Mouse (Mus musculus) hindbrain, embryonic 12.5 days (tissue): ENCODE measurements at regions not wholly inside any gene's neighbourhood (a gene's known extent, or its start where the extent isn't known, plus 50 kb on each side); places are given as distances from the start of the nearest gene placed in this dataset.

Experiments
- ATAC-seq: fragments of 200-750 bp; cut with Nextera tagmentation; 2 replicates; pipeline ENCODE4 v1.8.0; 2017; ENCODE audit warnings: moderate TSS enrichment; ENCODE audit not compliant: low FRiP score
- H3K27ac ChIP-seq: fragments of 300-500 bp; sonication (generic); 2 replicates; pipeline ENCODE4 v1.5.1; 2016; ENCODE audit warnings: mild to moderate bottlenecking
- H3K27me3 ChIP-seq: fragments of 300-500 bp; sonication (generic); 2 replicates; pipeline ENCODE4 v1.6.1; 2016; ENCODE audit warnings: mild to moderate bottlenecking
- H3K36me3 ChIP-seq: fragments of 300-500 bp; sonication (generic); 2 replicates; pipeline ENCODE4 v1.6.1; 2016; ENCODE audit warnings: mild to moderate bottlenecking
- H3K4me1 ChIP-seq: fragments of 300-500 bp; sonication (generic); 2 replicates; pipeline ENCODE4 v1.6.1; 2016
- H3K4me2 ChIP-seq: fragments of 300-500 bp; sonication (generic); replicated peaks from 2 replicates; pipeline ENCODE4 v1.6.1; 2016; ENCODE audit warnings: mild to moderate bottlenecking
- H3K4me3 ChIP-seq: fragments of 300-500 bp; sonication (generic); 2 replicates; pipeline ENCODE4 v1.5.1; 2016; ENCODE audit warnings: mild to moderate bottlenecking
- H3K9ac ChIP-seq: fragments of 300-500 bp; sonication (generic); 2 replicates; pipeline ENCODE4 v1.6.1; 2016; ENCODE audit warnings: mild to moderate bottlenecking, moderate library complexity
- H3K9me3 ChIP-seq: fragments of 300-500 bp; sonication (generic); replicated peaks from 2 replicates; pipeline ENCODE4 v1.6.1; 2016; ENCODE audit warnings: mild to moderate bottlenecking
- WGBS: fragments of 180-500 bp; shearing (Covaris S2); methylation state at CpG from one replicate; pipeline ENCODE4 v1.1.7; 2016; 5-methylcytosine and 5-hydroxymethylcytosine counted together

DNA sequence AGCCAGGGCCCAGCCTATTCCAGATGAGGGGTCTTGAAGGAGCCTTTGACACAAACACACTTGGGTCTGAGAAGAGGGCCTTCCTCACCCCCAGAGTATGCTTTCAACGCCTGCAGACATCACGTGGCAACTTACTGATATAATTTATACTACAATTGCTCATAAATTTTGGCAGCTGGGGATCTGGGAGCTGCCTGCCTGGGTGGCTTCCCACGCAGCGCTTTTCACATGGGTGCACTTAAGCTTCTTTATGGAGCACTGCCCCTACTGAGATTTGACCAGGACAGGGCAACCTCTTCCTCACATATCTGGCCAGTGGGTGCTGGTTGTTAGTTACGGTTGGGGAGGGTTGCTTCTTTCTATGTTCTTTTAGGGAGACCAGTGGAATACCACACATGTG is 61.6 kb downstream of the Spesp1 start:
- Histone ChIP-seq H3K4me3 (no peak overlapping the region), H3K27ac (no peak overlapping the region), H3K9me3 (no peaks in the 10 kb centered on the region), H3K27me3 (no peaks in the 10 kb centered on the region), H3K4me1 (peaks cover 5% of the 10 kb centered on the region), H3K4me2 (no peak overlapping the region), H3K36me3 (no peaks in the 10 kb centered on the region), H3K9ac (no peak overlapping the region)
- no peak for ATAC-seq
- 74% methylated on average over 5 of the region's 5 CpGs for WGBS

DNA sequence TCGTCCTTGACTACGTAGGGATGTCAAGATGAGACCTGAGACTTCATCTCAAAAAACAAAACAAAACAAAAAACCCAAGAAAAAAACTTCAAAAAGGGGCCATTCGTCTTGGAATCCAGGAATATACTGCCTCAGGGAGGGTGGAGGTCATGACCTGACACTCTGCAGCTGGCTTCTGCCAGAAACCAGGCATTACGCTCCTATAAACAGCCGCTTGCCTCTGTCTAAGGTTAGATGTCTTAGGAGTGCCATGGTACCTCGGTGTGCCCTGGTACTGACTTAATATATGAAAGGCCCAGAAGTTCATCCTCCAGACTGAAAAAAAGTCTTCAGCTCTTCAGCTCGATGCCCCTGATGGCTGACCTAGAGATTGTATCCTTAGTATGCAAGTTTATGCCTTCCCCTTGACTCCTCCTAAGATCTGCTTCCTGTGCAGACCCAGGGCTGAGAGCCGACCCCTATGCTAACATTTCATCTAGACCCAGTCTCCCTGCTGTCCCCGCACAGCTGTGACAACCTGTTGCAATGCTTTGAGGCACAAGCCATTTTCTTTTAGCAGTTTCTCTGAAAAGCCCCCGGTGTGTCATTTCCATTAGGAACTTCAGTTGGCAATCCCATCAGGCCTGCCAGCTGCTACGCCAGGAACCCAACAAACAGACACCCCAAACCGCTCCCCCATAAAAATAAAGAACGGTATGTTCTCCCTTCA is 66.7 kb downstream of the Spesp1 start:
- no peaks in the 10 kb centered on the region for H3K9me3 ChIP-seq
- no peak overlapping the region for H3K27ac ChIP-seq
- no peak overlapping the region for H3K4me2 ChIP-seq
- H3K4me1 ChIP-seq: peaks cover 12% of the 10 kb centered on the region; the same call in 1 of the 2 replicates
- H3K27me3 ChIP-seq: no peaks in the 10 kb centered on the region
- WGBS: 61% methylated on average over 13 of the region's 13 CpGs
- H3K4me3 ChIP-seq: no peak overlapping the region
- no peak overlapping the region for H3K9ac ChIP-seq
- ATAC-seq: no peak
- no peaks in the 10 kb centered on the region for H3K36me3 ChIP-seq

DNA sequence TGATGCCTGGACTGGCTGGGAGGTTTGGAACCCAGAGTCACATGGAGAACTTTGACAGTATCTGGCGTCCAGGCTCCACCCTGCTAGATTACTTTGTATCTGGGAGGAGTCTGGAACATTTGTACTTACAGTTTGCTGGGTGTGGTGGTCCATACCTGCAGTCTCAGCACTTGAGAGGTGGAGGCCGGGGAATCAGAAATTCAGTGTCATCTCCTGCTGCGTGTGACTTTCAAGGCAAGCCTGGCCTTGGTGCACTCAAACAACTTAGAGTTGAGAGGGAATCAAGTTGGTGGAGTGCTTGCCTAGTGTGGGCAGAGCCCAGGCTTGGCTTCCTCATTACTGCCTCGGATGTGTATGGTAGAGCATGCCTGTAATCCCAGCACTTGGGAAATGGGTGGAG is 67.5 kb downstream of the Spesp1 start:
- Histone ChIP-seq H3K27ac (no peak overlapping the region), H3K4me3 (no peak overlapping the region), H3K4me1 (peaks cover 12% of the 10 kb centered on the region; the same call in 1 of the 2 replicates), H3K36me3 (no peaks in the 10 kb centered on the region), H3K4me2 (no peak overlapping the region), H3K9me3 (no peaks in the 10 kb centered on the region), H3K9ac (no peak overlapping the region), H3K27me3 (no peaks in the 10 kb centered on the region)
- 92% methylated on average over 4 of the region's 4 CpGs for WGBS
- ATAC-seq: no peak

DNA sequence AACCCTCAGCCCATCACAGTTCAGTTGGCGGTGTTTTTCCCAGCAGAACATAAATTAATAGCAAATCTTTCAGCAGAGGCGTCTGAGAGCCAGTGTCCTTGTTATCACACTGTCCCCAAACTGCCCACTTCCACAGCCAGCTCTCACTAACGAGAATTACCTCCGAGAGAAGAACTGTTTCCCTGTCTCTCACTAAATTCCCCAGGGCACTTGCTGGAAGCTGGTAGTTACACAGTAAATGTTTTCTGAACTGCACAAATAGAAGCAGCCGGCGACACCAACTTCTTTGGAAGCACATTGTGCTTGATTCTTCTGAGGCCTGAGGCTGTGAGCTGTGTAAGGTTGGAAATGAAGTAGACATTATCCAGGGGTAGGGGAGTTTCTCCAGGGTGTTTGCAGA is 69.4 kb downstream of the Spesp1 start:
- no peak for ATAC-seq
- Histone ChIP-seq H3K4me3 (no peak overlapping the region), H3K36me3 (no peaks in the 10 kb centered on the region), H3K4me2 (no peak overlapping the region), H3K9ac (no peak overlapping the region), H3K9me3 (no peaks in the 10 kb centered on the region), H3K27me3 (no peaks in the 10 kb centered on the region), H3K4me1 (peaks cover 12% of the 10 kb centered on the region; the same call in 1 of the 2 replicates), H3K27ac (no peak overlapping the region)
- WGBS: 60% methylated on average over 6 of the region's 6 CpGs

DNA sequence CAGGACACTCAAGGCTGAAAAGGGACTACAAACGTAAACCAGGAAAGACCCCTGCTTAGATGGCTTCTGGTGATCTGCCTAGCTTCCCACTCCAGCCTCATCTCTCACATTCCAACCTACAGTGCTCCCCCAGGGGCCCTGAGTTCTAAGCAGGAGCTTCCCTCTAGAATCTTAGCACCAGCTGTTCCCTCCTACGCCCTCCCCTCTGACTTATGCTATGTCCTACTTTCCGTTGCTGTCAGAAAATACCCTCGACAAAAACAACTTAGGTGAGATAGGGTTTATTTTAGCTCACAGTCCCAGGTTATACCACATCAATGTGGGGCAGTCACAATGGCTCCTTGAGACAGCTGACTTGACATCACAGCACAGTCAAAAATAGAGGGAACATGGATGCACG is 71.2 kb downstream of the Spesp1 start:
- 82% methylated on average over 5 of the region's 5 CpGs for WGBS
- H3K4me2 ChIP-seq: no peak overlapping the region
- H3K9ac ChIP-seq: no peak overlapping the region
- H3K36me3 ChIP-seq: no peaks in the 10 kb centered on the region
- peaks cover 12% of the 10 kb centered on the region; the same call in 1 of the 2 replicates for H3K4me1 ChIP-seq
- ATAC-seq: no peak
- no peaks in the 10 kb centered on the region for H3K9me3 ChIP-seq
- no peak overlapping the region for H3K4me3 ChIP-seq
- no peak overlapping the region for H3K27ac ChIP-seq
- no peaks in the 10 kb centered on the region for H3K27me3 ChIP-seq

DNA sequence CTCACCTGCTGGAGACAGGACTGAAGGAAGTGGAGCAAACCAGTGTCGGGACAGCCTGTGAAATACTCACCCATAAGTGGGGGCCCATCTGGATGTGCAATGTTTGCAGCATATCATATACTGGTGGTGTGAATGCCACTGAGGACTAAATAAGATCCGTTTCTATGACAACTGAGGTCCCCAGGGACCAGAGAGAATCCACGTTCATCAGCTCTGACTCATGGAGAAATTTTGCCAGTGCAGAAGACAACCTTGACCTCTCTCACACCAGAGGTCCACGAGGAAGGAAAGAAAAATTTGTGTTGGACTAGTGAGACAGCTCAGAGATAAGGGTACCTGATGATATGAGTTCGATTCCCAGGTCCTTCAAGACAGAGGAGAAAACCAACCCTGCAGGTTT is 73.6 kb downstream of the Spesp1 start:
- peaks cover 12% of the 10 kb centered on the region; the same call in 1 of the 2 replicates for H3K4me1 ChIP-seq
- no peak overlapping the region for H3K4me3 ChIP-seq
- 69% methylated on average over 5 of the region's 5 CpGs for WGBS
- no peaks in the 10 kb centered on the region for H3K36me3 ChIP-seq
- no peaks in the 10 kb centered on the region for H3K9me3 ChIP-seq
- no peak overlapping the region for H3K27ac ChIP-seq
- H3K4me2 ChIP-seq: no peak overlapping the region
- ATAC-seq: no peak
- H3K9ac ChIP-seq: no peak overlapping the region
- H3K27me3 ChIP-seq: no peaks in the 10 kb centered on the region

DNA sequence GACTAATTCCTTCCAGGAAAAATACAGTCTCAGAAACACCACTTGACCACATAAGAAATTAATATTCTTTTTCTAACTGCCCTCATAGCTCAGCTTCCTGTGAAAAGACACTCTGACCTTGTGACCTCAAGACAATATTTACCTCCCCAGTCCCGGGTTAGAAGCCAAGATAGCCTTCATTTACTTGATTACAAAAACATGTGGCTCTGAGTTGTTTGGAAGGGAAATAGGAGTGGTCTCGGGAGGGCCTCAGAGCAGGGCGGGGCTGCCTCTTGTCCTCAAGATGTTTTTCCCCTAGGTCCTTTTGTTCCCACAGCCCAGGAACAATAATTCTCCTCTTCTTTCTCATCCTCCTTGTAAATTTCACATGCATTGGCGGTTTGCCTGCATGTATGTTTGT is 76.7 kb downstream of the Spesp1 start:
- Histone ChIP-seq H3K27ac (no peak overlapping the region), H3K9ac (no peak overlapping the region), H3K9me3 (no peaks in the 10 kb centered on the region), H3K36me3 (no peaks in the 10 kb centered on the region), H3K4me3 (no peak overlapping the region), H3K27me3 (no peaks in the 10 kb centered on the region), H3K4me1 (no peaks in the 10 kb centered on the region), H3K4me2 (no peak overlapping the region)
- WGBS: 59% methylated on average over 4 of the region's 4 CpGs
- no peak for ATAC-seq

DNA sequence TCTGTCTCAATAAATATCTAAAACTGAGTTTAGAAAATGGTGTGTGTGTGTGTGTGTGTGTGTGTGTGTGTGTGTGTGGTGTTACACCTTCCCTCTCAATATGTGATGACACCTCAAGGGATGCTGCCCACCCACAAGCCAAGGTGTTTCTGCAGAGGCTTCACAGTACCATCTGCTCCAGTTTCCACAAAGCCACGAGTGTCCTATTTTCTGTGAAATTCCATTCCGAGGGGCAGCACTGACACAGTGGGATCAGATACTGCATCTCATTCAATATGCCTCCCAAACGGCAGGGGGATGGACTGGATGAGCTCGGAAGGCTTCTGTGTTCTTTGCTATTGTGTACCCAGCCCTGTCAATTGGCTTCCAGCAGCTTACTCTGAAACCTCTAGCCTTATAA is 78.5 kb downstream of the Spesp1 start:
- Histone ChIP-seq H3K4me1 (no peaks in the 10 kb centered on the region), H3K36me3 (no peaks in the 10 kb centered on the region), H3K9me3 (no peaks in the 10 kb centered on the region), H3K4me3 (no peak overlapping the region), H3K9ac (no peak overlapping the region), H3K27ac (no peak overlapping the region), H3K27me3 (no peaks in the 10 kb centered on the region), H3K4me2 (no peak overlapping the region)
- no peak for ATAC-seq
- WGBS: 34% methylated on average over 4 of the region's 4 CpGs

DNA sequence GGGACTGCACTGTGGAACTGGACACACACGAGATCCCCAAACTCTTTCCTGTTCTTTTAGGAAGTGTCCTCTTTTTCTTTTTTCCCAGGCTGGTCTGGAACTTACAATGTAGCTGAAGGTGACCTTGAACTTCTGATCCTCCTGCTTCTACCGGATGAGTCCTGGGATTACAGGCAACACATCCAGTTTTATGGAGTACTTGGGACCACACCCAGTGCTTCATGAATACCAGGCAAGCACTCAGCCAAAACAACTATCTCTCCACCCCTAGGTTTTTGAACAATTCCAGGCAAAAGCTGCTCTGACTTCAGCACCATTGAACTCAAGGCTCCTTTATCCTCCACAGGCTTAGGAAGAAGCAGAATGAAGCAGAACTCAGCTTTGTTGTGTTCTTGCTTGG is 79.7 kb downstream of the Spesp1 start:
- no peak for ATAC-seq
- WGBS: 89% methylated on average over 2 of the region's 2 CpGs
- Histone ChIP-seq H3K4me3 (no peak overlapping the region), H3K36me3 (no peaks in the 10 kb centered on the region), H3K4me2 (no peak overlapping the region), H3K27ac (no peak overlapping the region), H3K27me3 (no peaks in the 10 kb centered on the region), H3K9ac (no peak overlapping the region), H3K4me1 (no peaks in the 10 kb centered on the region), H3K9me3 (no peaks in the 10 kb centered on the region)

DNA sequence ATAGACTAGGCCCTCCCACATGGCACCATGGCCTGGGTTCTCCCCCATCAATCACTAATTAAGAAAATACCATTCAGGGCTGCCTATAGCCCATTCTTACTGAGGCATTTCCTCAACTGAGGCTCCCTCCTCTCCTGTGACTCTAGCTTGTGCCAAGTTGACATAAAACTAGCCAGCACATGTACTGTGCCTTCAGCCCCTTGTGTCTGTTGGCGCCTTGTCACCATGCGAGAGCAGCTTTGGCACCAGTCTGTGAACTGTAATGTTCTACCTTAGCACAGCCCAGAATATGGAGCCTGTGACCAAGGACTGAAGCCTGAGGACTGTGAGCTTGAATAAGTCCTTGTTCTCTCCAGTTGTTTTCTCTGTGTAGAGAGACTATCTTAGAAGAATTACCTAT is 75.0 kb upstream of the Glce start:
- Histone ChIP-seq H3K27me3 (no peaks in the 10 kb centered on the region), H3K9me3 (no peaks in the 10 kb centered on the region), H3K4me2 (no peak overlapping the region), H3K27ac (no peak overlapping the region), H3K9ac (no peak overlapping the region), H3K4me3 (no peak overlapping the region), H3K4me1 (peaks cover 8% of the 10 kb centered on the region), H3K36me3 (no peaks in the 10 kb centered on the region)
- WGBS: 96% methylated on average over 2 of the region's 2 CpGs
- no peak for ATAC-seq

DNA sequence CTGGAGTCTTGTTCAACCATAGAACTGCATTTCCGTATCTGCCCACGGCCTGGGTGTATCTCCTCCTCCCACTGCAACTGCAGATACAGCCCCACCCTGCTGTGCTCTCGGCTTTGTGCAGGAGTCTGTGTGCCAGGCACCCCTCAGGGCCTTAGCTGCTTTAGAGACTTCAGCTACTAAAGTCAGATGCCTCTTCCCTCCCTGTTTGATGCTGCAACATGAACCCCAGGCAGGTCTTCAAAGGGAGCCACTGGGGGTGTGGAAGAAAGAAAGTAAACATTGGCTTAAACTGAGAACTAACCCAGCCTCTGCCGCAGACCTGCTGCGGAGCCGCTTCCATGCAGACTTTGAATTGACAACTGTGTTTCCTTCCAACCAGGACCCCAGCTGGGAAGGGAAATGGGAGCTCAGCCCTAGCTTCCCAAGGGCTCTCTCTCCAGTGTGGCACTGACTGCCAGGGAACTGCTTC is 70.0 kb upstream of the Glce start:
- no peak for ATAC-seq
- H3K4me1 ChIP-seq: peaks cover 29% of the 10 kb centered on the region
- no peak overlapping the region for H3K9ac ChIP-seq
- H3K36me3 ChIP-seq: no peaks in the 10 kb centered on the region
- H3K27ac ChIP-seq: no peak overlapping the region
- no peak overlapping the region for H3K4me2 ChIP-seq
- 7% methylated on average over 6 of the region's 6 CpGs for WGBS
- no peak overlapping the region for H3K4me3 ChIP-seq
- no peaks in the 10 kb centered on the region for H3K9me3 ChIP-seq
- H3K27me3 ChIP-seq: no peaks in the 10 kb centered on the region

DNA sequence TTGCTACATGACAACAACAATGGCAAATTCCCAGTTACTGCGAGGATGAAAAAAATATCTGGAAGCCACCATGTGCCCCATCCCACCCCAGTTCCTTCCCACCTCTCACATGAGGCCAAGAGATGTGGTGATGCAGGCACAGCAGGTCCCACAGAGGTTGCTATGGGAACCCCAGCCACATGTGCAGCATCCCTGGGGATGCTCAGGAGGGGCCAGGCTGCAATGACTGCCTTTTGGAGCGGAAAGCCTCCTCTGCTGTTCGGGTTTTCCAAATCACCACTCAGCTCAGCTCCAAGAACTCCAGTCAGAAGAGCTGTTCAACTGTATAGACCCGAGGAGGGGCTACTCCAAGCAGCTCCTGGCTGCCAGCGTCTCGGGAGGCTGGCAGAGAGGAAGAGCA is 68.0 kb upstream of the Glce start:
- H3K9ac ChIP-seq: no peak overlapping the region
- 29% methylated on average over 6 of the region's 6 CpGs for WGBS
- H3K4me1 ChIP-seq: peaks cover 34% of the 10 kb centered on the region
- H3K4me3 ChIP-seq: no peak overlapping the region
- H3K36me3 ChIP-seq: no peaks in the 10 kb centered on the region
- 0 out of 2 replicates have a peak, but pooled peaks have one; percentile 32 for ATAC-seq
- H3K27ac ChIP-seq: peak overlapping the region; percentile 53
- no peaks in the 10 kb centered on the region for H3K9me3 ChIP-seq
- H3K27me3 ChIP-seq: no peaks in the 10 kb centered on the region; the same call in 1 of the 2 replicates
- no peak overlapping the region for H3K4me2 ChIP-seq

DNA sequence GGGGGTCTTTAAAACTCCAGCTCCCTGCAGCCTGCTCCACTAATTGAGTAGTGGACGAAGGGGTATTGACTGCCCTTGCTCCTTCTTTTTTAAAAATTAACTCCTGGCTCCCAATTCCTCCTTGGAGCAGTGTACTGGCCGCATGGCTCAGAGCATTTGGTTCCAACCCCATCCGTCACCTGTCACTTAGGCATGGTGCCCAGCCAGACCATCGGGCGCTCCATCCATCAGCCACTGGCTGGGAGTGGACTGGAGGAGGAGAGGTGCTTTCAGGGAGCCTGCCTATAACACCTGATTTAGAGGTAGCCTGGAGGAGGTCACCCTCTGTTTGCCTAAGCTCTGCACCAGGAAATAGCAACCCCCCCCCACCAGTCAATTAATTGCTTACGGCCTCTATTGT is 66.4 kb upstream of the Glce start:
- 43% methylated on average over 6 of the region's 6 CpGs for WGBS
- Histone ChIP-seq H3K9ac (no peak overlapping the region), H3K4me3 (no peak overlapping the region), H3K36me3 (no peaks in the 10 kb centered on the region), H3K4me1 (peaks cover 34% of the 10 kb centered on the region), H3K4me2 (no peak overlapping the region), H3K9me3 (no peaks in the 10 kb centered on the region), H3K27me3 (no peaks in the 10 kb centered on the region; the same call in 1 of the 2 replicates), H3K27ac (no peak overlapping the region)
- peak; percentile 63; the same call in 1 of the 2 replicates for ATAC-seq
